Mouse (Mus musculus) neural tube, embryonic 14.5 days (tissue): ENCODE data around the gene Fastkd1. TPM values are rescaled to one million over a fixed set of nuclear protein-coding genes. Genes with fewer than 3 reads are reported as not detected.

ENCODE experiments used
- ATAC-seq: fragments of 200-750 bp; cut with Nextera tagmentation; 2 replicates; pipeline ENCODE4 v1.8.0; 2017; ENCODE audit warnings: low read depth, mild to moderate bottlenecking, moderate TSS enrichment, moderate library complexity
- H3K27ac ChIP-seq: fragments of 300-500 bp; sonication (generic); 2 replicates; pipeline ENCODE4 v1.5.1; 2014; ENCODE audit warnings: low read depth, mild to moderate bottlenecking, control low read depth, low read length, moderate library complexity, mixed read lengths
- H3K27me3 ChIP-seq: fragments of 300-500 bp; sonication (generic); 2 replicates; pipeline ENCODE4 v1.6.1; 2014; ENCODE audit warnings: low read length; ENCODE audit not compliant: control insufficient read depth, insufficient read depth
- H3K36me3 ChIP-seq: fragments of 300-500 bp; sonication (generic); 2 replicates; pipeline ENCODE4 v1.6.1; 2014; ENCODE audit warnings: low read length, mixed read lengths; ENCODE audit not compliant: control insufficient read depth, insufficient read depth
- H3K4me1 ChIP-seq: fragments of 300-500 bp; sonication (generic); 2 replicates; pipeline ENCODE4 v1.6.1; 2014; ENCODE audit warnings: low read length; ENCODE audit not compliant: control insufficient read depth, insufficient read depth
- H3K4me2 ChIP-seq: fragments of 300-500 bp; sonication (generic); 2 replicates; pipeline ENCODE4 v1.6.1; 2014; ENCODE audit warnings: mild to moderate bottlenecking, low read depth, low read length, control low read depth
- H3K4me3 ChIP-seq: fragments of 300-500 bp; sonication (generic); 2 replicates; pipeline ENCODE4 v1.5.1; 2014; ENCODE audit warnings: low read depth, low read length, control low read depth, mixed read lengths
- H3K9ac ChIP-seq: fragments of 300-500 bp; sonication (generic); replicated peaks from 2 replicates; pipeline ENCODE4 v1.6.1; 2014; ENCODE audit warnings: low read depth, mild to moderate bottlenecking, control low read depth, low read length, mixed read lengths
- H3K9me3 ChIP-seq: fragments of 300-500 bp; sonication (generic); 2 replicates; pipeline ENCODE4 v1.6.1; 2016; ENCODE audit warnings: low read length; ENCODE audit not compliant: control insufficient read depth
- WGBS: fragments of 180-500 bp; shearing (Covaris S2); extraction: QIAGEN DNeasy Blood & Tissue Kit; methylation state at CpG from one replicate; pipeline ENCODE4 v1.1.7; 2014; 5-methylcytosine and 5-hydroxymethylcytosine counted together
- polyA plus RNA-seq: library from polyadenylated mRNA; unstranded; fragments of >200 nt; fragmentation: Nextera tagmentation; extraction: Ambion mirVana; gene quantifications from 2 replicates; pipeline ENCODE4 v1.2.1, GENCODE M21; 2014

Fastkd1 gene
- polyA plus RNA-seq = 20.5 and 21.3 TPM in 2 replicates

- Histone ChIP-seq H3K27ac (0 out of 2 replicates have a peak within 1 kb of the TSS, but pooled peaks have one; percentile 2), H3K4me2 (peak within 1 kb of the TSS; percentile 66), H3K4me3 (peak within 1 kb of the TSS; percentile 60), H3K27me3 (no peaks in the 10 kb centered on the region), H3K9ac (peak within 1 kb of the TSS; percentile 55), H3K4me1 (peaks cover 4% of the 10 kb centered on the region; the same call in 1 of the 2 replicates), H3K9me3 (no peaks in the 10 kb centered on the region), H3K36me3 (no peaks in the 10 kb centered on the region; the same call in 1 of the 2 replicates)
- peak; percentile 99 for ATAC-seq
- 0% methylated on average over 39 of the region's 39 CpGs for WGBS
Measured at GRCm38 (mm10) chr2:69712981-69713625, at the start of gene Fastkd1. Fastkd1 (minus strand) TSS chr2:69713516.

- Histone ChIP-seq H3K36me3 (no peaks in the 10 kb centered on the region), H3K27ac (no peak overlapping the region), H3K4me2 (no peak overlapping the region), H3K4me3 (no peak overlapping the region), H3K9me3 (no peaks in the 10 kb centered on the region), H3K27me3 (no peaks in the 10 kb centered on the region), H3K4me1 (no peaks in the 10 kb centered on the region), H3K9ac (no peak overlapping the region)
- WGBS = 20% methylated on average over 5 of the region's 5 CpGs
- ATAC-seq = no peak
Measured at GRCm38 (mm10) chr2:69760980-69761379, 47.7 kb upstream of the Fastkd1 start.

- H3K9me3 ChIP-seq = no peaks in the 10 kb centered on the region
- no peak overlapping the region for H3K4me2 ChIP-seq
- H3K4me3 ChIP-seq = no peak overlapping the region
- WGBS = 84% methylated on average over 1 of the region's 1 CpGs
- no peaks in the 10 kb centered on the region for H3K4me1 ChIP-seq
- no peaks in the 10 kb centered on the region for H3K27me3 ChIP-seq
- ATAC-seq = no peak
- H3K36me3 ChIP-seq = peaks cover 33% of the 10 kb centered on the region; the same call in 1 of the 2 replicates
- no peak overlapping the region for H3K9ac ChIP-seq
- H3K27ac ChIP-seq = no peak overlapping the region
Measured at GRCm38 (mm10) chr2:69745091-69745490, 31.8 kb upstream of the Fastkd1 start.

- H3K4me2 ChIP-seq = peak overlapping the region; percentile 89
- WGBS = 1% methylated on average over 13 of the region's 13 CpGs
- no peaks in the 10 kb centered on the region for H3K9me3 ChIP-seq
- H3K36me3 ChIP-seq = no peaks in the 10 kb centered on the region
- H3K9ac ChIP-seq = peak overlapping the region; percentile 80
- H3K4me1 ChIP-seq = peaks cover 7% of the 10 kb centered on the region
- ATAC-seq = no peak
- peak overlapping the region; percentile 92 for H3K4me3 ChIP-seq
- H3K27ac ChIP-seq = peak overlapping the region; percentile 87
- H3K27me3 ChIP-seq = no peaks in the 10 kb centered on the region
Measured at GRCm38 (mm10) chr2:69723519-69723825, 10.2 kb upstream of the Fastkd1 start.

- Histone ChIP-seq H3K9me3 (no peaks in the 10 kb centered on the region), H3K4me1 (peaks cover 7% of the 10 kb centered on the region), H3K4me3 (peak overlapping the region; percentile 92), H3K27ac (peak overlapping the region; percentile 87), H3K36me3 (no peaks in the 10 kb centered on the region), H3K9ac (peak overlapping the region; percentile 80), H3K27me3 (no peaks in the 10 kb centered on the region), H3K4me2 (peak overlapping the region; percentile 89)
- ATAC-seq = peak; percentile 98
- WGBS = under 1% methylated on average over 83 of the region's 91 CpGs
Measured at GRCm38 (mm10) chr2:69722650-69723518, 9.6 kb upstream of the Fastkd1 start.

- Histone ChIP-seq H3K9ac (peak within 1 kb of the TSS; percentile 80), H3K4me2 (peak within 1 kb of the TSS; percentile 89), H3K27me3 (no peaks in the 10 kb centered on the region), H3K27ac (peak within 1 kb of the TSS; percentile 87), H3K4me1 (peaks cover 7% of the 10 kb centered on the region), H3K9me3 (no peaks in the 10 kb centered on the region), H3K4me3 (peak within 1 kb of the TSS; percentile 92), H3K36me3 (no peaks in the 10 kb centered on the region)
- 3% methylated on average over 12 of the region's 12 CpGs for WGBS
- peak; percentile 32 for ATAC-seq
Measured at GRCm38 (mm10) chr2:69722273-69722649, 8.9 kb upstream of the Fastkd1 start, which contains the start of gene Ppig. Ppig (plus strand) TSS chr2:69722545.

- Histone ChIP-seq H3K27ac (no peak overlapping the region), H3K27me3 (no peaks in the 10 kb centered on the region), H3K9ac (no peak overlapping the region), H3K9me3 (no peaks in the 10 kb centered on the region), H3K4me3 (no peak overlapping the region), H3K36me3 (no peaks in the 10 kb centered on the region), H3K4me1 (peaks cover 3% of the 10 kb centered on the region), H3K4me2 (no peak overlapping the region)
- 90% methylated on average over 1 of the region's 1 CpGs for WGBS
- ATAC-seq = no peak
Measured at GRCm38 (mm10) chr2:69719121-69719520, 5.8 kb upstream of the Fastkd1 start.

- 79% methylated on average over 3 of the region's 3 CpGs for WGBS
- Histone ChIP-seq H3K36me3 (no peaks in the 10 kb centered on the region), H3K27me3 (no peaks in the 10 kb centered on the region), H3K9ac (no peak overlapping the region), H3K4me2 (no peak overlapping the region), H3K27ac (no peak overlapping the region), H3K9me3 (no peaks in the 10 kb centered on the region), H3K4me1 (peaks cover 4% of the 10 kb centered on the region; the same call in 1 of the 2 replicates), H3K4me3 (no peak overlapping the region)
- no peak for ATAC-seq
Measured at GRCm38 (mm10) chr2:69716483-69716882, 3.2 kb upstream of the Fastkd1 start.

- H3K9ac ChIP-seq = no peak overlapping the region
- H3K4me3 ChIP-seq = no peak overlapping the region
- H3K4me2 ChIP-seq = no peak overlapping the region
- ATAC-seq = no peak
- WGBS = 83% methylated on average over 5 of the region's 5 CpGs
- H3K4me1 ChIP-seq = peaks cover 4% of the 10 kb centered on the region; the same call in 1 of the 2 replicates
- H3K27ac ChIP-seq = no peak overlapping the region
- no peaks in the 10 kb centered on the region for H3K27me3 ChIP-seq
- no peaks in the 10 kb centered on the region for H3K9me3 ChIP-seq
- H3K36me3 ChIP-seq = no peaks in the 10 kb centered on the region
Measured at GRCm38 (mm10) chr2:69714126-69714525, 810 bp upstream of the Fastkd1 start.
